Mouse (Mus musculus) liver, adult 2 months (tissue): ENCODE results near the gene Art2b.

ENCODE experiments used
- CTCF ChIP-seq: fragments of 200-500 bp; IDR thresholded peaks from 2 replicates; pipeline ENCODE4 v1.5.1; 2011; ENCODE audit warnings: low read depth, low read length, control low read depth
- POLR2A ChIP-seq: fragments of 200-500 bp; IDR thresholded peaks from 2 replicates; pipeline ENCODE4 v1.6.1; 2011; ENCODE audit warnings: low read length, control low read depth; ENCODE audit not compliant: insufficient read depth; ENCODE audit errors: extremely low read depth

- TF ChIP-seq CTCF (no peak), POLR2A (no peak)
These were observed 51.0 kb downstream of the Art2b start for GRCm38 (mm10) chr7:101534428-101534827.
